Mouse (Mus musculus) hindbrain, embryonic 13.5 days (tissue): ENCODE results near the gene Capsl. TPM values are rescaled to one million over a fixed set of nuclear protein-coding genes. Genes with fewer than 3 reads are reported as not detected.

Experiments
- ATAC-seq: fragments of 200-750 bp; cut with Nextera tagmentation; 2 replicates; pipeline ENCODE4 v1.8.0; 2017; ENCODE audit warnings: moderate TSS enrichment; ENCODE audit not compliant: low FRiP score
- H3K27ac ChIP-seq: fragments of 300-500 bp; sonication (generic); 2 replicates; pipeline ENCODE4 v1.5.1; 2015; ENCODE audit warnings: inconsistent platforms, mild to moderate bottlenecking, moderate library complexity
- H3K27me3 ChIP-seq: fragments of 300-500 bp; sonication (generic); 2 replicates; pipeline ENCODE4 v1.6.1; 2015; ENCODE audit warnings: mild to moderate bottlenecking, inconsistent platforms
- H3K36me3 ChIP-seq: fragments of 300-500 bp; sonication (generic); 2 replicates; pipeline ENCODE4 v1.6.1; 2015; ENCODE audit warnings: mild to moderate bottlenecking, inconsistent platforms
- H3K4me1 ChIP-seq: fragments of 300-500 bp; sonication (generic); replicated peaks from 2 replicates; pipeline ENCODE4 v1.6.1; 2015; ENCODE audit warnings: inconsistent platforms
- H3K4me2 ChIP-seq: fragments of 300-500 bp; sonication (generic); 2 replicates; pipeline ENCODE4 v1.6.1; 2015; ENCODE audit warnings: inconsistent platforms, mild to moderate bottlenecking, moderate library complexity
- H3K4me3 ChIP-seq: fragments of 300-500 bp; sonication (generic); 2 replicates; pipeline ENCODE4 v1.5.1; 2015; ENCODE audit warnings: mild to moderate bottlenecking, inconsistent platforms
- H3K9ac ChIP-seq: fragments of 300-500 bp; sonication (generic); 2 replicates; pipeline ENCODE4 v1.6.1; 2015; ENCODE audit warnings: mild to moderate bottlenecking, inconsistent platforms
- H3K9me3 ChIP-seq: fragments of 300-500 bp; sonication (generic); 2 replicates; pipeline ENCODE4 v1.6.1; 2016; ENCODE audit warnings: inconsistent platforms
- WGBS: fragments of 180-500 bp; shearing (Covaris S2); methylation state at CpG from one replicate; pipeline ENCODE4 v1.1.7; 2015; 5-methylcytosine and 5-hydroxymethylcytosine counted together
- polyA plus RNA-seq: library from polyadenylated mRNA; unstranded; fragments of >200 nt; fragmentation: Nextera tagmentation; extraction: Ambion mirVana; gene quantifications from 2 replicates; pipeline ENCODE4 v1.2.1, GENCODE M21; 2015

Gene Capsl
- 4.0 and 4.4 TPM in 2 replicates for polyA plus RNA-seq

DNA sequence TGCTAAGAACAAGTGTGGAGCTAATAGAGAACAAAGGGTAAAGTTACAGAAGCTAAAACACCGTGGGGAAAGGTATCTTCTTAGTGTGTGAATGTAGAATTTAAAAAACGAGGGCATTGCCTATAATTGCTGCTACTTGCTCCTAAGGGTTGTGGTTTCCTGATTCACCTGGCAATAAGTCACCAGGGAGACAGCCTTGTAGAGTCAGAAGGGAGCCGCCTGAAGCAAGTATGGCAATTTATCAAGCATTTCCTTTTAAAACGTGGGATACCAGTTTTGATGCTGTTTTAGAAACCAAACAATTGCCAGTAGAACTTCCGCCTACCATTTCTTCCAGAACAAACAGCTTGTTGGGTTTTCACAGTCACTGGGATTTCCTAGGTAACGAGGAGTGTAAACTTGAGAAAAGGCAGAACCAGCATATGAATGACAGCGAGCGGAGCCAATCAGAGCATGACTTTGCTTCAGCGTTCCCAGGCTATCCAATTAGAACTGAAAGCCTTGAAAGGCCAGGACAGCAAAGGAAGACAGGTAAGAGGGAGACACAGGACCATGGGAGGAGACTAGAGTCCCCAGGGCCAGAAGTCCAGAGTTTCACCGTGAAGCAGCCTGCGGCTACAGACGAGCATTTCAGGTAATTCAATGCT is at the start of gene Capsl:
Gene Capsl (plus strand): TSS at position 495 of the 647 bp plus-strand sequence.
- Histone ChIP-seq H3K9ac (no peak within 1 kb of the TSS), H3K4me2 (no peak within 1 kb of the TSS), H3K9me3 (no peaks in the 10 kb centered on the region), H3K27me3 (no peaks in the 10 kb centered on the region), H3K4me1 (no peaks in the 10 kb centered on the region), H3K4me3 (no peak within 1 kb of the TSS), H3K27ac (no peak within 1 kb of the TSS), H3K36me3 (no peaks in the 10 kb centered on the region)
- WGBS: 53% methylated on average over 12 of the region's 12 CpGs
- ATAC-seq: peak; percentile 78; the same call in 1 of the 2 replicates

DNA sequence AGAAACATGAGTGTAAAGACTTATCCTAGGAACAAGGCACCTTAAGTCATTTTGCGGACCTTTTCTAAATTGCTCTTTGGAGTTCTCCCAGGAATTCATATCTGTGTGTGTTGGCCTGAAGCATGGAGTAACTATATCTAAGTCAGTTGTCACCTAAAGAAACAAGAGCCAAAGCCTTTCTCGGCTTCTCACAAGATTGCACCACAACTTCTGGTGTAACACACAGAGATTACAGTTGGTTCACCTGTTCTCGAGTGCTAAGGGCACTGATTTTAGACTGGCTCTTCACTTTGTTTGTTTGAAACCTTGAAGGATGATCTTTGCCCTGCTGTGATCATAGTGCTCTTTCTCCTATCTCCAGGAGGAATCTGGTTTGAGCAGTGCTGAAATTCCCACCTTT is 26.4 kb upstream of the Capsl start:
- H3K36me3 ChIP-seq: no peaks in the 10 kb centered on the region
- ATAC-seq: no peak
- no peak overlapping the region for H3K9ac ChIP-seq
- no peaks in the 10 kb centered on the region for H3K9me3 ChIP-seq
- no peak overlapping the region for H3K27ac ChIP-seq
- H3K4me2 ChIP-seq: no peak overlapping the region
- H3K27me3 ChIP-seq: no peaks in the 10 kb centered on the region
- H3K4me3 ChIP-seq: no peak overlapping the region
- 96% methylated on average over 3 of the region's 3 CpGs for WGBS
- H3K4me1 ChIP-seq: no peaks in the 10 kb centered on the region

DNA sequence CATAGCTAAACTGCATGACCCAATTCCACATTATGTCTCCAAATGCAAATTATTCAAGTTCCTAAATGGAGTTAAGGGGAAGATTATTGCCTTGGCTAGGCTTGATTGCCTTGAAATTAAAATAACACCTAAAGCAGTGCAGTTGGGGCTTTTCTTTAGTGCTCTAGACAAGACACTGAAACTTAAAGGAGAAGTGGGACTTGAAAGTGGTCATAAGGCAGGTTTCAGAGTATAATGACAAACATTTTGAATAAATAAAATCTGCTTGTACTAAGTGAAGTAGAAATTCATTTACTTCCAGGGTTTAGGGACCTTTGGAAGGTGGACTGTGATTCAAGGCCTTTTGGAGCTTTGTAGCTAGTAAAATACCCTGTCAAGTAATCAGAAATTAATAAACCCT is 14.7 kb upstream of the Capsl start:
- ATAC-seq: no peak
- Histone ChIP-seq H3K4me1 (no peaks in the 10 kb centered on the region), H3K27ac (no peak overlapping the region), H3K9me3 (no peaks in the 10 kb centered on the region), H3K4me3 (no peak overlapping the region), H3K36me3 (no peaks in the 10 kb centered on the region), H3K27me3 (no peaks in the 10 kb centered on the region), H3K9ac (no peak overlapping the region), H3K4me2 (no peak overlapping the region)

DNA sequence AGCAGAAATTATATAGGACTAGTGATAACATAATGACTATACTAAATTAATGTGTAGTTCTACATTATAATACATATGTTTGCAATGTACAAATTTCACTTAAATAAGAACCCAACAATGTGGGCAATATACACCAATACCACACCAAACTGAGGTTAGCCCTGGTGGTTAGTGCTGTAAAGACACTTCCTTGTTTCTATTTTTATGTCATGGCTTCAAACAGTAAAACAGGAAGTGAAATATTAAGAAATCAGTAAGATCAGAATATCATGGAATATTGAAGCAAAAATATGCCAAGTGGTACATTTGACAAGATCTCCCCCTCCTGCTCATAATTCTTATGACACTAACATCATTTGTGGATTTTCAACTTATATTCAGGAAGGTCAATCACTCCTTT is 8.0 kb upstream of the Capsl start:
- no peak for ATAC-seq

DNA sequence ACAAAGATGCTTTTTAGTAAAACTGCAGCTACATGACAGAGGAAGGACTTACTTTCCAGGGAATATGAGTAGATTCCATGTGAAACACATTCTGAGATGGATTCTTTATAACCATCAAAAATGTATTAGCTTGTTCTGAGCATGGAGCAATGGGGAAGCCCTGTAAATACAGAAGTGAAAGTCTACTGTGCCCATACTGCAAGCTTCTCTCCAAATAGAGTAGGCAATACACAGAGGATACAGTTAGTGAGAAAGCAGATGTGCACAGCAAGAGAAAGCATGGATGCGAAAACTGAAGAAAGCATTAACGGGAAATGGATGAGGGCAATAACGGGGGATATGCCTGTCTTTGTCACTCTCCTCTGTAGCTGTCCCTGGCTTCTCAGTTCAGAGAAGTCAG is 6.0 kb upstream of the Capsl start:
- ATAC-seq: no peak
- Histone ChIP-seq H3K27ac (no peak overlapping the region), H3K4me1 (no peaks in the 10 kb centered on the region), H3K9me3 (no peaks in the 10 kb centered on the region), H3K36me3 (no peaks in the 10 kb centered on the region), H3K9ac (no peak overlapping the region), H3K4me2 (no peak overlapping the region), H3K27me3 (no peaks in the 10 kb centered on the region), H3K4me3 (no peak overlapping the region)
- 96% methylated on average over 3 of the region's 3 CpGs for WGBS

More for the DNA sequence above, 8.0 kb upstream of the Capsl start:
- Histone ChIP-seq H3K27ac (no peak overlapping the region), H3K4me1 (no peaks in the 10 kb centered on the region), H3K36me3 (no peaks in the 10 kb centered on the region), H3K27me3 (no peaks in the 10 kb centered on the region), H3K4me2 (no peak overlapping the region), H3K4me3 (no peak overlapping the region), H3K9me3 (no peaks in the 10 kb centered on the region), H3K9ac (no peak overlapping the region)

DNA sequence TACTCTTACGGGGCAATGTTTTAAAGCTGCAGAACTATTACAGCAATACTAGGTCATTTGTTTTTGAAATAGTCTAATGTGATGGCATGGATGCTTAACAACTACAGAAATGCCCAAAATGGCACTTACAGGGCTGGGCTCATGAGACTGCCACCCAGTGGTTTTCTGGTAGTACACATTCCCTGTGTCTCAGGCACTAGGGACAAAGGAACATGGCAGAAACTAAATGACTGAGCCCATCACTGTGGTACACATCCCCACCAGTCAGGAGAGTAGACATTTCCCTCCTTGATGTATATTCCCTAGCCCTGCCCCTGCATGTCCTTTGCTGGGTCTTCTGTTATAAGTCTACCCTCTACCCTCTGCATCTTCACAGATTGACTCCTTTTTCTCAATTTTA is 16.2 kb downstream of the Capsl start:
- 96% methylated on average over 1 of the region's 1 CpGs for WGBS
- Histone ChIP-seq H3K9me3 (no peaks in the 10 kb centered on the region), H3K27me3 (no peaks in the 10 kb centered on the region), H3K27ac (no peak overlapping the region), H3K9ac (no peak overlapping the region), H3K36me3 (no peaks in the 10 kb centered on the region), H3K4me3 (no peak overlapping the region), H3K4me2 (no peak overlapping the region), H3K4me1 (no peaks in the 10 kb centered on the region)
- ATAC-seq: no peak

DNA sequence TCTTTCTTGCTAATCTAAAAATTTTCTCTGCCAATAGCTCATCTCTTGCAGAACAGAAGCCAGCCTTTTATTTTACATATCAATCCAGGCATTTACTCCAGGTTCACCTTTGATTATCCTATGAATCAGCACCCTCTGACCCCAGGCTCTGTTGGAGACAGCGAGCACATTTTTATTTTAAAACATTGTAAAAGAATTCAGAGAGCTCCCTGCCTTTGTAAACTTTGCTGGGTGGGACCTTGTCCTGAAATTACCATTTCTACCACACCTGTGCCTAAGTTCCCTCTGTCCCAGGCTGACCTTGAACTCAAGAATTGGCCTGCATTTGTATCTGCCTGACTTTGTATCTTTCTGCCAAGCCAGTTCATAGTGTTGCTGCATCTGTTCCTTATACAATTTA is 17.0 kb downstream of the Capsl start:
- no peak overlapping the region for H3K9ac ChIP-seq
- no peaks in the 10 kb centered on the region for H3K4me1 ChIP-seq
- no peaks in the 10 kb centered on the region for H3K36me3 ChIP-seq
- H3K4me2 ChIP-seq: no peak overlapping the region
- no peaks in the 10 kb centered on the region for H3K9me3 ChIP-seq
- 40% methylated on average over 1 of the region's 1 CpGs for WGBS
- no peak overlapping the region for H3K27ac ChIP-seq
- H3K4me3 ChIP-seq: no peak overlapping the region
- H3K27me3 ChIP-seq: no peaks in the 10 kb centered on the region
- ATAC-seq: no peak

DNA sequence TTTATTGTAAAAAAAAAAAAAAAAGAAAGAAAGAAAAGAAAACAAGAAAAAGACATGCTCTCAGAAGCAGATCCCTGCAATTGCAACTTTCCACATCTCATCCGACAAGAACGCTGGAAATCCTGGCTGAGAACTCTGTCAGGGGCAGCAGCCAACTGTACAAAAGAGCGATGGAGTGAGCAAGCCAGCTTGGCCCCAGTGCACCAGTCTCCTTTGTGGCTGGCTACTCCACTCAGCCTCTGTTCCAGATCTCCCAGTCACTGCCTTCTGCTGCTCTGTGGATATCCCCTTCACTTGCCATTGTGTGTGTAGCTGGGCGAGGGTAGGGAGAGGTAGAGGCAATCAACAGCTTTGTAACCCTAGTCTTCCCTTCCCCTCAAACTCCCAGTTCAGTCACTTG is 18.4 kb downstream of the Capsl start:
- Histone ChIP-seq H3K4me1 (no peaks in the 10 kb centered on the region), H3K36me3 (no peaks in the 10 kb centered on the region), H3K9ac (no peak overlapping the region), H3K9me3 (no peaks in the 10 kb centered on the region), H3K27me3 (no peaks in the 10 kb centered on the region), H3K27ac (no peak overlapping the region), H3K4me3 (no peak overlapping the region), H3K4me2 (no peak overlapping the region)
- 84% methylated on average over 4 of the region's 4 CpGs for WGBS
- ATAC-seq: no peak

DNA sequence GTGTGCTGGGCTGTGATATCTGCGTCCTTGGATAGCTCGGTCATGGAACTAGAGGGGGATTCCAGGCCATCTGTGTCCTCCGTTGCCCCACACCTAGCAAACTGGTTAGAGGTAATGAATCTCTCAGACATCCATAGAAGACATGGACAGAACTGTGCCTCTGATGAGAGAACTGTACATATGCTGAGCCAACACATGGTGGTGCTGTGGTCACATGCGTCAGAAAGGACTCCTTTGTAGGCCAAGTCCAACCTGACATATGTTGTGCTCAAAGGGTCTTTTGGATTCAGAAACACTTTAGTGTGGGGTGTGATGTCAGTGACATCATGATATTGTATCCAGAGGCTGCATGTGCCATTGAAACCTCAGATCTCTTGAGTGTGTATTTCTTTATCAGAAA is 19.4 kb downstream of the Capsl start:
- no peaks in the 10 kb centered on the region for H3K36me3 ChIP-seq
- H3K4me3 ChIP-seq: no peak overlapping the region
- H3K27ac ChIP-seq: no peak overlapping the region
- WGBS: 71% methylated on average over 4 of the region's 4 CpGs
- H3K4me1 ChIP-seq: no peaks in the 10 kb centered on the region
- H3K27me3 ChIP-seq: no peaks in the 10 kb centered on the region
- H3K9me3 ChIP-seq: no peaks in the 10 kb centered on the region
- H3K9ac ChIP-seq: no peak overlapping the region
- peak; percentile 92 for ATAC-seq
- no peak overlapping the region for H3K4me2 ChIP-seq

DNA sequence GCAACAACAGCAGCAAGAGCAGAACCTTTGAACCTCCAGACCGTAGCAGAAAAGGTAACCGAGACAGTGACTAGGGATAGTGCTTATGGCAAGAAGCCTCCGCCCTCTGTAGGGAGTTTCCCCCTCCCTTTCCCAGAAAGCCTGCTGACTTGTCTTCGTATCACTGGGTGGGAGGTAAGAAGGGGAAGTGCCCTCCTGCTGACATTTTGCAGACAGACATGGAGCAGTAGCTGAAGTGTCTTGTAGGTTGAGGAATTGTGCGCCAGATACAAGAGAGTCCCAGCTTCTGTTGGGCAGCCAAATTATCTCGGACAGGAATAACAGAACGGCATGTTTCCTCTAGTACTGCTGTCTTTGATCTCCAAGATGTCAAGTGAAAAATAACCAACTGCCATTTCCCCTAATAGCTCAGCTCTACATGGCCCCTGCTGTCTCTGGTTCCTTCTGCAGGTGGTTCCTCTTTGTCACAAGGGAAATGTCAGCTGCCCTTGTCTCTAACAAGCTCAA is 27.7 kb downstream of the Capsl start:
- no peaks in the 10 kb centered on the region for H3K4me1 ChIP-seq
- H3K9me3 ChIP-seq: no peaks in the 10 kb centered on the region
- H3K36me3 ChIP-seq: no peaks in the 10 kb centered on the region
- no peak overlapping the region for H3K4me2 ChIP-seq
- no peak overlapping the region for H3K27ac ChIP-seq
- ATAC-seq: no peak
- H3K9ac ChIP-seq: no peak overlapping the region
- 76% methylated on average over 7 of the region's 7 CpGs for WGBS
- H3K27me3 ChIP-seq: no peaks in the 10 kb centered on the region
- no peak overlapping the region for H3K4me3 ChIP-seq

DNA sequence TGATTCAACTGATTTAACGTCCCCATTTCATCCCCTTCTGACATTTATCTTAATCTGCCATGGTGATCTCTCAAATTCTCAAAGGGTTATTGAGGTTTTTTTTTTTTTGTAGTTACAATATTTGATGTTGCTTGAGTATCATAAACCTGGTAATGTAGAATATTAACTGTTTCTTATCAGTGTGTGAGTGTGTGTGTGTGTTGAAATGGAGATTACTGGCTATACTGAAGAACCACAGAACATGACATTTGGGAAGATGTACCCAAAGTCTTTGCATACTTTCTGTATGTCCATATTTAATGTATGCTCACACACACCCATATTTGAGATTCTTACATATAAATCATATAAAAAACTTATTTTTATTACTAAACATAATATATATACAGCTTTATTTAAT is 28.2 kb downstream of the Capsl start:
- no peak for ATAC-seq
- H3K4me1 ChIP-seq: no peaks in the 10 kb centered on the region

DNA sequence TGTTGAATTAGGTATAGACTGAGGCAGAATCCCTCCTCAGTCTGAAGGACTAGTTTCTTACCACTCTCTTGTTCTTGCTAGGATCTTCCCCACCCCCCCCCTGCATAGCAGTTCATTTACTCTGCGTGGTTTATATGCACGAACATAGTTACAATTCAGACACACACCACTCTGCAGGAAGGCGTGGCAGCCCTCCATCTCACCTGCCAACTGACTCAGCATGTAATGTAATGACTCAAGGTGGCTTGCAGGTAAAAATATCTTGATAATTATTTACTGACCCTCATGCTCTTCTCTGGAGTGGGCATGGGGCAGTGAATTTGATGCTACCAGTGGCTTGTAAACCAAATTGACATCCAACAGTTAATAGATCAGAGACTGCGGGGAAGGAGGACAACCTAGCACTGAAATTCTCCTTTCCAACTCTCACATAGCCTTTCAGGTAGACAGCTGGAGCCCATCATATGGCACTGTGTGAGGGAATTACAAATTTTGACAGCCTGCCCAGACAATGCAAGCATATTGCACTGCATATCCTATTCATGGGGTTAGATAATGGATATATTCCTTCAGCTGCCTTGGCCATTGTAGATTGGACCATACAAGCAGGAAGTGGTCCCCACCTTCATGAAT is 35.3 kb downstream of the Capsl start:
- H3K9me3 ChIP-seq: no peaks in the 10 kb centered on the region
- no peak overlapping the region for H3K4me2 ChIP-seq
- no peaks in the 10 kb centered on the region for H3K36me3 ChIP-seq
- H3K27me3 ChIP-seq: no peaks in the 10 kb centered on the region
- no peak overlapping the region for H3K27ac ChIP-seq
- WGBS: 91% methylated on average over 4 of the region's 4 CpGs
- no peak overlapping the region for H3K4me3 ChIP-seq
- H3K9ac ChIP-seq: no peak overlapping the region
- ATAC-seq: no peak
- H3K4me1 ChIP-seq: no peaks in the 10 kb centered on the region

More for the DNA sequence above, 28.2 kb downstream of the Capsl start:
- H3K27ac ChIP-seq: no peak overlapping the region
- H3K9me3 ChIP-seq: no peaks in the 10 kb centered on the region
- no peak overlapping the region for H3K4me2 ChIP-seq
- no peaks in the 10 kb centered on the region for H3K27me3 ChIP-seq
- H3K9ac ChIP-seq: no peak overlapping the region
- no peak overlapping the region for H3K4me3 ChIP-seq
- 32% methylated on average over 1 of the region's 1 CpGs for WGBS
- no peaks in the 10 kb centered on the region for H3K36me3 ChIP-seq

DNA sequence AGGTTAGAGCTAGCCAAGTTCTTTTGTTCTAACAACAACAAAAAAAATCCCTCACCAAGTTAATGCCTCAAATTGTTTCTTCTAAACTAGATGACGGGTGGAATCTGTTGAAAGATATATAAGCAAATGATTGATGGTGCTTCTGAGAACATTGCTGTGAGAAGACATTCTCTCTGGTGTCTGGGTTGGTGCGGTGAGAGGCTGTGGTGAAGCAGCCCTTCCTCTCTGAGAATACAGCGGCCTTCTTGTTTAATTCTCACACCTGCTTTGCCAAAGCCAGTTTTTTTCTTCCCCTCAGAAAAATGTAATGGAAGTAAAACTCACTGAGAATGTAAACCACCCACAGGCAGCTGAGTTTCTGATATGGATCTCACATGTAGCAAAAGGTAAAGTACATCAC is 36.3 kb downstream of the Capsl start:
- no peaks in the 10 kb centered on the region for H3K9me3 ChIP-seq
- H3K36me3 ChIP-seq: no peaks in the 10 kb centered on the region
- no peak for ATAC-seq
- H3K4me1 ChIP-seq: no peaks in the 10 kb centered on the region
- no peak overlapping the region for H3K27ac ChIP-seq
- no peaks in the 10 kb centered on the region for H3K27me3 ChIP-seq
- no peak overlapping the region for H3K4me2 ChIP-seq
- no peak overlapping the region for H3K9ac ChIP-seq
- no peak overlapping the region for H3K4me3 ChIP-seq
- 62% methylated on average over 3 of the region's 3 CpGs for WGBS
